Mouse (Mus musculus) heart, postnatal 0 days (tissue): ENCODE results near the gene Ipmk.

Source experiments
- CTCF ChIP-seq: IDR thresholded peaks from 2 replicates; pipeline ENCODE4 v1.5.1; 2016; ENCODE audit warnings: antibody characterized with exemption, control low read depth, low read depth
- EP300 ChIP-seq: IDR thresholded peaks from 2 replicates; pipeline ENCODE4 v1.6.1; 2016; ENCODE audit warnings: antibody characterized with exemption, low read depth

DNA sequence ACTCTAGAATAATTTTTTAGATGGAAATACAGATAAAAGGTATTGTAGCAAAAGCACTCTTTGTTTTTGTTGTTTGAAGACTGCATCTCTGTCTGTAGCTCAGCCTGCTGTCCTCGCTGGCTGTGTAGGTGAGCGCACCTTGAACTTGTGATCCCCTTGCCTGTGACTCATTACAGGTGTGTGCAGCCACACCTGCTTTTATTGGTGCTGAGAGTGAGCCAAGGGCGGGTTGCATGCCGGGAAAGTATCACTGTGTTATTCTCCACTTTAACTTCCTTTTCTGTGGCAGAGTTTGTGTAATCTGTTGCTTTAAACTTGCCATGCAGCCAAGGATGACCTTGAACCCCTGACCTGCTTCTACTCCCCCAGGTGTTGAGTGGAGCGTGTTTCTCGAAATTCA is 28.5 kb downstream of the Ipmk start:
- TF ChIP-seq CTCF (no peak), EP300 (no peak)
